Mouse (Mus musculus) thymus, adult 2 months (tissue): ENCODE measurements around the gene Gmppb. TPM values are rescaled to one million over a fixed set of nuclear protein-coding genes. Genes with fewer than 3 reads are reported as not detected.

ENCODE experiments used
- DNase-seq: peaks from one replicate; pipeline ENCODE4 v3.0.0; 2021
- H3K27ac ChIP-seq: fragments of 200-500 bp; 2 replicates; pipeline ENCODE4 v1.5.1; 2012; ENCODE audit warnings: low read length, control low read depth; ENCODE audit not compliant: control insufficient read depth, insufficient read depth
- H3K27me3 ChIP-seq: fragments of 200-500 bp; 2 replicates; pipeline ENCODE4 v1.6.1; 2012; ENCODE audit warnings: mild to moderate bottlenecking, low read length, moderate library complexity, mixed read lengths; ENCODE audit not compliant: control insufficient read depth, insufficient read depth
- H3K36me3 ChIP-seq: fragments of 200-500 bp; 2 replicates; pipeline ENCODE4 v1.6.1; 2012; ENCODE audit warnings: mild to moderate bottlenecking, low read length, moderate library complexity; ENCODE audit not compliant: control insufficient read depth, insufficient read depth
- H3K4me1 ChIP-seq: fragments of 200-500 bp; replicated peaks from 2 replicates; pipeline ENCODE4 v1.6.1; 2012; ENCODE audit warnings: low read length; ENCODE audit not compliant: control insufficient read depth, insufficient read depth
- H3K4me3 ChIP-seq: fragments of 200-500 bp; 2 replicates; pipeline ENCODE4 v1.5.1; 2012; ENCODE audit warnings: mild to moderate bottlenecking, low read length, control low read depth, moderate library complexity; ENCODE audit not compliant: control insufficient read depth, insufficient read depth
- CTCF ChIP-seq: fragments of 200-500 bp; IDR thresholded peaks from 2 replicates; pipeline ENCODE4 v1.5.1; 2012; ENCODE audit warnings: mild to moderate bottlenecking, control low read depth, low read length, moderate library complexity, borderline replicate concordance; ENCODE audit not compliant: control insufficient read depth, poor library complexity, insufficient read depth; ENCODE audit errors: extremely low read depth
- POLR2A ChIP-seq: fragments of 200-500 bp; IDR thresholded peaks from 2 replicates; pipeline ENCODE4 v1.6.1; 2012; ENCODE audit warnings: mild to moderate bottlenecking, low read length, control low read depth, moderate library complexity; ENCODE audit not compliant: control insufficient read depth, poor library complexity, insufficient read depth; ENCODE audit errors: extremely low read depth
- WGBS: fragments of 180-500 bp; shearing (Covaris S2); methylation state at CpG from one replicate; pipeline ENCODE4 v1.1.7; 2018; 5-methylcytosine and 5-hydroxymethylcytosine counted together
- polyA plus RNA-seq: library from polyadenylated mRNA; depleted of rRNA; stranded (reverse); fragments of >200 nt; gene quantifications from 2 replicates; pipeline ENCODE4 v1.2.3, GENCODE M21; 2012

The Gmppb gene
- polyA plus RNA-seq, 1 experiment, result 20.9 TPM

GRCm38 (mm10) chr9:108062142-108062541 lies 13.1 kb downstream of the Gmppb start:
- Histone ChIP-seq H3K4me1 (no peaks in the 10 kb centered on the region), H3K36me3 (0 out of 2 replicates have a peak, but pooled peaks cover 3% of the 10 kb centered on the region), H3K4me3 (no peak overlapping the region), H3K27me3 (no peaks in the 10 kb centered on the region), H3K27ac (no peak overlapping the region)
- WGBS, result 95% methylated on average over 3 of the region's 3 CpGs
- DNase-seq, result no peak
- TF ChIP-seq CTCF, result no peak

- H3K27ac ChIP-seq, result no peak overlapping the region
- H3K27me3 ChIP-seq, result no peaks in the 10 kb centered on the region
- TF ChIP-seq POLR2A, result no peak
- TF ChIP-seq CTCF, result no peak
- H3K4me1 ChIP-seq, result no peaks in the 10 kb centered on the region
- no peak for DNase-seq
- 0 out of 2 replicates have a peak, but pooled peaks cover 3% of the 10 kb centered on the region for H3K36me3 ChIP-seq
- no peak overlapping the region for H3K4me3 ChIP-seq
- WGBS, result 96% methylated on average over 12 of the region's 12 CpGs
These were observed 14.3 kb downstream of the Gmppb start for GRCm38 (mm10) chr9:108063361-108063760.

GRCm38 (mm10) chr9:108065491-108066011 lies 16.5 kb downstream of the Gmppb start:
- 74% methylated on average over 5 of the region's 5 CpGs for WGBS
- Histone ChIP-seq H3K27ac (no peak overlapping the region), H3K36me3 (peaks cover 3% of the 10 kb centered on the region; the same call in 1 of the 2 replicates), H3K4me3 (no peak overlapping the region), H3K4me1 (no peaks in the 10 kb centered on the region), H3K27me3 (no peaks in the 10 kb centered on the region)
- DNase-seq, result peak; percentile 62
- TF ChIP-seq CTCF (peak; percentile 68; the same call in 1 of the 2 replicates), POLR2A (no peak)

- Histone ChIP-seq H3K4me1 (no peaks in the 10 kb centered on the region), H3K36me3 (peaks cover 9% of the 10 kb centered on the region; the same call in 1 of the 2 replicates), H3K4me3 (no peak overlapping the region), H3K27me3 (no peaks in the 10 kb centered on the region), H3K27ac (no peak overlapping the region)
- DNase-seq, result no peak
- 96% methylated on average over 7 of the region's 7 CpGs for WGBS
- TF ChIP-seq CTCF, result no peak
- no peak for TF ChIP-seq POLR2A
These were observed 18.2 kb downstream of the Gmppb start for GRCm38 (mm10) chr9:108067199-108067598.

GRCm38 (mm10) chr9:108067900-108068299 lies 18.9 kb downstream of the Gmppb start:
- 38% methylated on average over 8 of the region's 8 CpGs for WGBS
- Histone ChIP-seq H3K4me3 (no peak overlapping the region), H3K36me3 (peaks cover 9% of the 10 kb centered on the region; the same call in 1 of the 2 replicates), H3K4me1 (no peaks in the 10 kb centered on the region), H3K27ac (no peak overlapping the region), H3K27me3 (no peaks in the 10 kb centered on the region)
- TF ChIP-seq CTCF (0 out of 2 replicates have a peak, but pooled peaks have one; percentile 18), POLR2A (no peak)
- peak; percentile 82 for DNase-seq

GRCm38 (mm10) chr9:108069007-108069406 lies 20.0 kb downstream of the Gmppb start:
- Histone ChIP-seq H3K36me3 (peaks cover 6% of the 10 kb centered on the region; the same call in 1 of the 2 replicates), H3K27ac (no peak overlapping the region), H3K27me3 (no peaks in the 10 kb centered on the region), H3K4me3 (no peak overlapping the region), H3K4me1 (no peaks in the 10 kb centered on the region)
- WGBS, result 95% methylated on average over 9 of the region's 9 CpGs
- no peak for DNase-seq
- no peak for TF ChIP-seq CTCF
- TF ChIP-seq POLR2A, result no peak

GRCm38 (mm10) chr9:108069529-108069928 lies 20.5 kb downstream of the Gmppb start:
- DNase-seq, result no peak
- TF ChIP-seq POLR2A, result no peak
- no peak for TF ChIP-seq CTCF
- Histone ChIP-seq H3K4me1 (no peaks in the 10 kb centered on the region), H3K4me3 (no peak overlapping the region), H3K27ac (no peak overlapping the region), H3K36me3 (peaks cover 6% of the 10 kb centered on the region; the same call in 1 of the 2 replicates), H3K27me3 (no peaks in the 10 kb centered on the region)
- WGBS, result 96% methylated on average over 7 of the region's 7 CpGs

GRCm38 (mm10) chr9:108071801-108072200 lies 22.8 kb downstream of the Gmppb start:
- Histone ChIP-seq H3K36me3 (peaks cover 6% of the 10 kb centered on the region; the same call in 1 of the 2 replicates), H3K27me3 (no peaks in the 10 kb centered on the region), H3K4me1 (no peaks in the 10 kb centered on the region), H3K27ac (no peak overlapping the region), H3K4me3 (no peak overlapping the region)
- no peak for DNase-seq
- TF ChIP-seq CTCF (no peak), POLR2A (no peak)
- WGBS, result 91% methylated on average over 4 of the region's 4 CpGs
